8 mouse cellular contexts compared by ENCODE assay signal in the genomic region with DNA sequence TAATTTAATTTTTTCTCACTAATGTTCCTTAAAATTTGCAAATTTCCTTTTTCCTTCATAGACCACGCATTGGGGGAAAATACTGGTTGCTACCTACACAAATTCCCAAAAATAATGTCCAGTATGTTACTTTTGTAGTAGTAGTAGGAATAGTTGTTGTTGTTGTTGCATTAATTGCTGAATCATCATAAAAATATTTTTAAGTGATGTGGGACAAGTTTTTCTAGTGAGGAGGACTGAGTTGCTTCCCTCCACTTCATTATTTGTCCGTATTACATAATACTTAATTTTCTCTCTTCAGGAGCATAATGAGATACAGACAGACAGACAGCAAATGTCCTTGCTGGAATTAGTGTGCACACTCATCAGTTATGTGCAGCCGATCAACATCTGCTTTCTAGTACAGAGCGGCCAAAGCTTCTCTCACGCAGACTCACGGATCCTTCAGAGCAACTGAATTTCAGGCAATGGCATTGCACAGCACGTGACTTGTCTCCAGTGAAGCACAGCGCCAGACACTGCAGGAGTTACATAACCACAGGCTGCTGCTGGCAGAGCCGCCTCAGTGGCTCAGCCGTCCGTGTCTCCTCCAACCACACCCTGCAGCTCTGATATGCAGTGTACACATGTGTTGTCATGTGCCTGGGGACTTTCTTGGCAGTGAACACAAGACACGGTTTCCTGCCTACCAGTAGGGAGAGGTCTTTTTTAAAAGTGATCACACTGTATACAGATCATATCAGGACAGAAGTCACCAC.
DNase-seq lines count a peak whose midpoint lies in the region; ATAC-seq and TF ChIP-seq lines count a peak whose summit lies in the region.

No protein-coding gene starts in this region.

- H3K4me3 ChIP-seq in limb, embryonic 14.5 days (replicated peaks; ENCODE audit: low read length): no peak overlapping the region
- H3K4me3 ChIP-seq in midbrain, embryonic 15.5 days: no peak overlapping the region

- H3K4me2 ChIP-seq in limb, embryonic 14.5 days (replicated peaks; ENCODE audit: low read depth, low read length, severe bottlenecking): no peak overlapping the region
- no peak overlapping the region for H3K4me2 ChIP-seq in midbrain, embryonic 15.5 days

- no peaks in the 10 kb centered on the region for H3K36me3 ChIP-seq in limb, embryonic 14.5 days (ENCODE audit: control insufficient read depth, insufficient read depth, low read length)
- H3K36me3 ChIP-seq in midbrain, embryonic 15.5 days (replicated peaks): no peaks in the 10 kb centered on the region

- H3K27me3 ChIP-seq in limb, embryonic 14.5 days (ENCODE audit: control insufficient read depth, insufficient read depth, low read length): no peaks in the 10 kb centered on the region
- H3K27me3 ChIP-seq in midbrain, embryonic 15.5 days (replicated peaks): no peaks in the 10 kb centered on the region

- 55% methylated on average over 12 of the region's 12 CpGs for WGBS in limb, embryonic 14.5 days
- 45% methylated on average over 12 of the region's 12 CpGs for WGBS in midbrain, embryonic 15.5 days

- no peak overlapping the region for H3K9ac ChIP-seq in limb, embryonic 14.5 days (ENCODE audit: low read depth, low read length, severe bottlenecking)
- no peak overlapping the region for H3K9ac ChIP-seq in midbrain, embryonic 15.5 days

- no peaks in the 10 kb centered on the region for H3K9me3 ChIP-seq in limb, embryonic 14.5 days (ENCODE audit: control insufficient read depth, low read length)
- no peaks in the 10 kb centered on the region for H3K9me3 ChIP-seq in midbrain, embryonic 15.5 days

- ATAC-seq in limb, embryonic 14.5 days (ENCODE audit: low FRiP score, low read depth): peak; percentile 53; the same call in 1 of the 2 replicates
- ATAC-seq in midbrain, embryonic 15.5 days (replicated peaks): peak; percentile 81

- peaks cover 11% of the 10 kb centered on the region for H3K4me1 ChIP-seq in limb, embryonic 14.5 days (ENCODE audit: control insufficient read depth, insufficient read depth, low read length)
- peaks cover 5% of the 10 kb centered on the region; the same call in 1 of the 2 replicates for H3K4me1 ChIP-seq in midbrain, embryonic 15.5 days

- H3K27ac ChIP-seq in limb, embryonic 14.5 days (replicated peaks; ENCODE audit: low read depth, low read length): no peak overlapping the region
- no peak overlapping the region for H3K27ac ChIP-seq in midbrain, embryonic 15.5 days

- TF ChIP-seq POLR2A in limb, embryonic 14.5 days (IDR thresholded peaks at IDR 0.05; ENCODE audit: borderline replicate concordance, extremely low read depth, insufficient read depth, insufficient read length): no peak

- DNase-seq in embryo, embryonic 11 days: peak; percentile 43
- DNase-seq in embryo, embryonic 9.5 days (ENCODE audit: extremely low spot score): no peak
- peak; percentile 69 for DNase-seq in cerebellum, adult 8-10 months
- peak; percentile 36 for DNase-seq in gonadal fat pad, adult 2 months (ENCODE audit: low read depth)
- DNase-seq in kidney, adult 8-10 months: peak; percentile 93 to 96
- peak; percentile 42 for DNase-seq in limb, embryonic 14.5 days (ENCODE audit: low spot score)
- peak; percentile 51 to 60 for DNase-seq in spleen, postnatal 14 days (ENCODE audit: low spot score in 2 of 2)
